Mouse (Mus musculus) CH12.LX (cell line): ENCODE data around the gene Ubxn7.

ENCODE experiments used
- CTCF ChIP-seq, 2 experiments: IDR thresholded peaks in 1 of 2; conservative IDR thresholded peaks in 1 of 2; 2 replicates each; pipeline ENCODE4 v1.5.1; 2011 to 2012; ENCODE audit warnings: low read depth in 2 of 2, low read length in 2 of 2, improper control_type of control experiment in 1 of 2, inconsistent platforms in 1 of 2, mild to moderate bottlenecking in 1 of 2, moderate library complexity in 1 of 2
- ETS1 ChIP-seq: conservative IDR thresholded peaks from 2 replicates; pipeline ENCODE4 v1.6.1; 2012; ENCODE audit warnings: low read depth, mild to moderate bottlenecking, inconsistent platforms, low read length, improper control_type of control experiment, moderate library complexity
- HCFC1 ChIP-seq: IDR thresholded peaks from 2 replicates; pipeline ENCODE4 v1.6.1; 2012; ENCODE audit warnings: low read depth, mild to moderate bottlenecking, inconsistent platforms, low read length, improper control_type of control experiment
- KAT2A ChIP-seq: IDR thresholded peaks from 2 replicates; pipeline ENCODE4 v1.6.1; 2012; ENCODE audit warnings: low read length, improper control_type of control experiment, inconsistent platforms; ENCODE audit not compliant: insufficient replicate concordance
- MAFK ChIP-seq: IDR thresholded peaks from 2 replicates; pipeline ENCODE4 v1.6.1; 2011; ENCODE audit warnings: low read length, improper control_type of control experiment; ENCODE audit not compliant: insufficient replicate concordance
- MYC ChIP-seq: IDR thresholded peaks from 2 replicates; pipeline ENCODE4 v1.6.1; 2011; ENCODE audit warnings: low read depth, mild to moderate bottlenecking, improper control_type of control experiment, low read length
- NRF1 ChIP-seq: IDR thresholded peaks from 2 replicates; pipeline ENCODE4 v1.6.1; 2014; ENCODE audit warnings: low read depth, mild to moderate bottlenecking, inconsistent platforms, low read length, improper control_type of control experiment, moderate library complexity
- POLR2A ChIP-seq: IDR thresholded peaks from 2 replicates; pipeline ENCODE4 v1.6.1; 2011; ENCODE audit warnings: low read depth, mild to moderate bottlenecking, improper control_type of control experiment, low read length
- POLR2AphosphoS2 ChIP-seq: IDR thresholded peaks from 2 replicates; pipeline ENCODE4 v1.6.1; 2011; ENCODE audit warnings: low read depth, low read length, improper control_type of control experiment
- RCOR1 ChIP-seq: conservative IDR thresholded peaks from 2 replicates; pipeline ENCODE4 v1.6.1; 2012; ENCODE audit warnings: low read depth, mild to moderate bottlenecking, inconsistent platforms, low read length, improper control_type of control experiment
- SMC3 ChIP-seq: IDR thresholded peaks from 2 replicates; pipeline ENCODE4 v1.6.1; 2011; ENCODE audit warnings: low read depth, low read length, improper control_type of control experiment
- TCF12 ChIP-seq: IDR thresholded peaks from 2 replicates; pipeline ENCODE4 v1.6.1; 2014; ENCODE audit warnings: low read depth, mild to moderate bottlenecking, inconsistent platforms, low read length, improper control_type of control experiment
- UBTF ChIP-seq: IDR thresholded peaks from 2 replicates; pipeline ENCODE4 v1.6.1; 2012; ENCODE audit warnings: low read depth, mild to moderate bottlenecking, inconsistent platforms, low read length, improper control_type of control experiment, moderate library complexity

DNA sequence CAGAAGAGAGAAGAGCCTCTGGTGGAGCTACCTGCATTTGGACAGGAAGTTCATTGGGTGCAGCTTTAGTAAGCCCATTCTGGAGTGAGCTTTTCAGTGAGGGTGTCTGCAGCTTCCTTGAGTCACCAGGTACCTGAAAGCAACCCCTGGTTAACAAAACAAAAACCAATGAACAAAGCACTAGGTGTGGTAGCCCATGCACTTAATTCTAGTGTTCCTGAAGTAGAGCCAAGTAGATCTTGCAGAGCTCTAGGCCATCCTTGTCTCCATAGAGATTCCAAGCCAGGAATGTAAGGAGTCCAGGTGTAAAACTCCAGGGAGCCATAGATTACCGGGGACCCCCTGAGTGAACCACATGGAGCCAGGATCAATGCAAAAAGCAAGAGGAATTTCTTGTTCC is 29.0 kb upstream of the Ubxn7 start:
- TF ChIP-seq POLR2AphosphoS2 = no peak
- no peak for TF ChIP-seq POLR2A
- TF ChIP-seq RCOR1 = no peak
- no peak for TF ChIP-seq CTCF (conservative IDR thresholded peaks at IDR 0.05 in 1 of 2, IDR thresholded peaks at IDR 0.05 in 1 of 2; ENCODE audit: low read depth in 2 of 2, low read length in 2 of 2)
- no peak for TF ChIP-seq KAT2A
- TF ChIP-seq ETS1 = no peak
- no peak for TF ChIP-seq MYC
- no peak for TF ChIP-seq TCF12
- TF ChIP-seq MAFK = no peak
- TF ChIP-seq UBTF = no peak
- no peak for TF ChIP-seq NRF1
- TF ChIP-seq HCFC1 = no peak
- no peak for TF ChIP-seq SMC3
